Mouse (Mus musculus) skeletal muscle tissue, postnatal 0 days (tissue): ENCODE measurements around the gene Cers4. TPM values are rescaled to one million over a fixed set of nuclear protein-coding genes. Genes with fewer than 3 reads are reported as not detected.

Source experiments
- polyA plus RNA-seq: library from polyadenylated mRNA; unstranded; fragments of >200 nt; fragmentation: Nextera tagmentation; extraction: Ambion mirVana; gene quantifications from 2 replicates; pipeline ENCODE4 v1.2.1, GENCODE M21; 2015

Cers4 gene
- polyA plus RNA-seq: 9.3 and 14.0 TPM in 2 replicates

DNA sequence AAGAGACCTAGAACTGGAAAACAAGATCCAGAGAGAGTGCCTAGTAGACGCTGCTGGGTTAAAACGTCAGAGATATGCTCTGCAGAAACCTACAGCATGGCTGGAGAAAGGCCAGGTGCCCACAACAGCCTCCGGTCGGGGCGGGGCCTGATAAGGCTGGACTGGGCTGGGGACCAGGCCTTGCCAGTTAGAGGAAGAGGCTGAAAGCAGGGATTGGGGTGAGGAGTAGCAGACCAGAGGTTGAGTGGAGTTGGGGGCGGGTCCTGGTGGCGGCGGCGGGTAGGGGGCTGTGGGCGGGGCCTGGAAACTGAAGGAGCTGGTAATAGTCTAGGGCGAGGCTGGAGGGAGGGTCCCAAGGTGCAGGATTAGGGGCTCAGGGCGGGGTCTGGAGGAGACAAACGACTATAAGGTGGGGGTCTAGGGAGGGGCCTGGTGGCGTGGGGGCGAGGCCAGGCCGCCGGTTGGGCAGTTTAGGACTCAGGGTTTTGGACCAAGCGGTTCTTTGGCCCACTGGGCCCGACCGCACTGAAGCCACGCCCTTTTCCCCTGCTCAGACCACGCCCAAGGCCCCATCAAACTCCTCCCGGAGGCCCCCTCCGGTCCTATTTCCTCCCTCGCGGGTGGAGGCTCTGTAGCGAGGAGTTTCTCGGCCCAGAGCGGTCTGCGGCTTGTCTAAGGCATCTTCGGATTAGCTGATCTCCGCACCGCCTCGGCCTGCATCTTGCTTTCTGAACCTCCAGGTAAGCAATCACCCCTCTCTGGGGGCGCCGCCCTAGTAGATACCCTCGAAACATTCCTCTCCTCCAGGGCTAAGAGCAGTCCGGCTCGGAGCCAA, at the start of gene Cers4:
Cers4 (plus strand) TSS at position 176 of the 835 bp plus-strand sequence.

Other genes with a start within 250 kb of the Cers4 start
- 1.2 and 2.5 TPM in 2 replicates for gene Tgfbr3l, start 244.8 kb upstream of the Cers4 start, polyA plus RNA-seq
- gene Snapc2, start 239.9 kb upstream of the Cers4 start, polyA plus RNA-seq: 21.5 and 26.5 TPM in 2 replicates
- 7.5 and 7.9 TPM in 2 replicates for gene Ctxn1, start 233.8 kb upstream of the Cers4 start, polyA plus RNA-seq
- 64.0 and 64.1 TPM in 2 replicates for gene Timm44, start 217.1 kb upstream of the Cers4 start, polyA plus RNA-seq
- gene Ccl25, start 167.8 kb upstream of the Cers4 start, polyA plus RNA-seq: 5.6 and 7.0 TPM in 2 replicates
- gene Elavl1, start 167.6 kb upstream of the Cers4 start, polyA plus RNA-seq: 79.2 and 92.9 TPM in 2 replicates
- gene Zfp958, start 120.1 kb downstream of the Cers4 start, polyA plus RNA-seq: 6.6 and 8.0 TPM in 2 replicates